Mouse (Mus musculus) gonadal fat pad, adult 2 months (tissue): ENCODE results near the gene Trio. TPM values are rescaled to one million over a fixed set of nuclear protein-coding genes. Genes with fewer than 3 reads are reported as not detected.

Experiments
- DNase-seq: peaks from one replicate; pipeline ENCODE4 v3.0.0-alpha.2; 2012; ENCODE audit warnings: low read depth
- polyA plus RNA-seq: library from polyadenylated mRNA; depleted of rRNA; stranded (reverse); fragments of >200 nt; gene quantifications from 2 replicates; pipeline ENCODE4 v1.2.3, GENCODE M21; 2012

The Trio gene
- polyA plus RNA-seq, 1 experiment, result 50.8 TPM

DNA sequence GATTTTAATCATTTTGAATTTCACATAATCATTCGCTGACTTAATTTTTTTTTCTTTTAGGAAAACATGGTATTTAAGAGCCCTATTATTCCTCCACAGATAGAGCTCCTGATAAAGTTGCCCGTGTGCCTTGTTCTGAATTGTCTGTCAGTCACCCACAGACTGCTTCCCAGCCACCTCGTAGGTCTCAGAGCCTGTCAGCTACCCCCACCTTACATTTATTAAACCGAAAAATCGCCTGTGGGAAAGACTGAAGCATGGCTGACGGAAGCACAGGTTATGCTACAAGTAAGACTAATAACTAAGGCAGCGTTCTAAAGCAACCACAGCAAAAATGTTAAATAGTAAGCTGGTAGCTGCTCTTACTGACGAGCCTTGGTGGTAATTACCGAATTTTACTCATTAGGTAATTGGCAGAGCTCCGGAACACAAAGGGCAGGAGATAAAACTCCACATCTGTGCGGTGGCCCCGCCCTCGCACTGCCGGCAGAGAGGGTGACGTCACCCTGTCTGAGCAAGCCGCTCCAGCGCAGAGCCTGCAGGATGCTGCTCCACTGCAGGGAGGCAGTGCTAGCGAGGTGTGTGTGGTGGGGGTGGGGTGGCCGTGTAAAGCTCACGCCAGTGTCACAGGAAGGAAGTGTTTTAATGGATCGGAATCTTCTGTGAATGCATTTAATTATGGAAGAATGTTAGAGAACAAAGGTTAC is 102.2 kb downstream of the Trio start:
- no peak for DNase-seq

DNA sequence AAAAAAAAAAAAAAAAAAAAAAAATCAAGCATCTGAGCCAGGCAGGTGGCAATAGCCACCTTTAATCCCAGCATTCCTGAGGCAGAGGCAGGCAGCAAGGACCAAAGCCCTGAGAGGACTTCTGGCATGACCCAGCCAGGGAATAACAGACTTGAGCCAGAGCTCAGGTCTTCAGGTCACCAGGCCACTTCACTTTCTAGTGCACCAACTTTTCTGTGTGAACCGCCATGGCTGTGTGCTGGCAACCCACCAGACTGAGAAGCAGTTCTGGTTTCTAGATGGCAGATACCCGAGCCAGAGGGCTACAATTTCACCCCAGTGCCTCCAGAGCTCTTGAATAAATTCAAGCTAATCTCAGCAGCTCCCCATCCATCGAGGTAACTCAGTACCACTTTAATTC is 104.9 kb downstream of the Trio start:
- no peak for DNase-seq

GRCm38 (mm10) chr15:27919540-27919939 is 106.1 kb downstream of the Trio start:
- no peak for DNase-seq

DNA sequence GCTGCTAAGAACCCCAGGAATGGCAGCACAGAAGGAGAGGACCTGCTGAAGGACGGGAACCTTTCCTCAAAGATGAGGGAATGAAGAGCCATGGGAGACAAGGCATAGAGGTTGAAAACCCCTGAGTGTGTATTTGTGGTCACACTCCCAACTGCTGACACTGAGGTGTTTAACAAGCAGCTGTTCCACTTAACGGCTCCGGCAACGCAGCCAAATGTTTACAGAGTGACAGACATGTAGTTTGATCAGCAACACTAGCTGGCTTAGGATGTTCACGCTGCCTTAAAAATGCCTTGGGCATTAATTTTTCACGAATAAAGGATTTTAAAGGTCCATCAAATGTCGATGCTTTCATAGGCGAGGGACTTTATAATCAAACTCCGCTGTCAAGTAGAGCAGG is 106.8 kb downstream of the Trio start:
- DNase-seq, result no peak

DNA sequence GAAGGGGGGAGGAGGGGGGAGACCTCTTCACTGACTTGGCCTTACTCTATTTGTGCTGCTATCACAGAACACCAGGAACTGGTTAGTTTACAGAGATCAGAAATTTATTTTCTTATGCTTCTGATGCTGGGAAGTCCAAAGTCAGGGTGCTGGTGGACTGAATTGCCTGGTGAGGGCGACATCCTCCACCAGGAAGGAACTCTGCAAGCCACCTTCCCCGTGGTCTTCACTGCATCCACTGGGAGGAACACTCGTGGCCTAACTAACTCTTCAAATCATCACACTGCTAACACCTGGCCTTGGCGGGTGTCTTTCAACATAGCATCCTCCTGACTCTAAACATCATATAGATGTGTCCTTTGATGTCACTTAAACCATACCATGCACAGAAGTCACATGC is 109.4 kb downstream of the Trio start:
- DNase-seq, result no peak

GRCm38 (mm10) chr15:27913013-27913412 is 112.6 kb downstream of the Trio start:
- DNase-seq, result no peak

GRCm38 (mm10) chr15:27911196-27911595 is 114.5 kb downstream of the Trio start:
- no peak for DNase-seq

DNA sequence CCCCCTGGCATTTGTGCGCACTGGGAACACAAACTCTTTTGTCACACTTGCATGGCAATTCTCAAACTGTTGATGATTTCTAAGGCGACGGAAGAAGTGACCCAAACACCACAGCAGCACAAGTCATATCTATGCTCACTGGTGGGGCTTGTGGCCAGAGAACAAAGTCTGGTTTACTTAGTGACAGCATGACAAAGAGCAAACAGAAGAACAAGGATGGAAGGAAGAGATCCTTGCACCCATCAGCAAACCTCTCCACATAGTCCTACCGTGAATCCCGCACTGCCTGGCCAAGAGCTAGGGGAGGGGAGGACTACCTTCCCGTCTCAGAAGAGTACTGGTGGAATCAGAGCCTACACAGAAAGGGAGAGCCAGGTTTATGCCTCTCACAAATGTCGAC is 115.5 kb downstream of the Trio start:
- no peak for DNase-seq

DNA sequence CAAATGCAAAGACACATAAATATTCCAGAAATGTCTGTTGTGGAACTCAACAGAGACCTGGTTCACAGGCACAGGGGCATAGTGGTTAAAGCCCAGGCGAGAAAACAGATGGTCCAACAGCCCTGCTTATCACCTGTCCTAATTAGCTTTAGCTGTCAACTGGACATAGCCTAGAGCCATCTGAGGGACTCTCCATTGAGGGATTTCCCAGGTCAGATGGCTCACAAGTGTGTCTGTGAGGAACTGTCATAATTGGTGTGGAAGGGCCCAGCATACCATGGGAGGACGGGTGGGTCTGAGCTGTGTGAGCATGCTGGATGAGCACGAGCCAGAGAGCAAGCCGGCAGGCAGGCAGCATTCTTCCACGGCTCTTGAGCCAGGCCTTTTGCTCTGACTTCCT is 118.0 kb downstream of the Trio start:
- DNase-seq, result no peak

DNA sequence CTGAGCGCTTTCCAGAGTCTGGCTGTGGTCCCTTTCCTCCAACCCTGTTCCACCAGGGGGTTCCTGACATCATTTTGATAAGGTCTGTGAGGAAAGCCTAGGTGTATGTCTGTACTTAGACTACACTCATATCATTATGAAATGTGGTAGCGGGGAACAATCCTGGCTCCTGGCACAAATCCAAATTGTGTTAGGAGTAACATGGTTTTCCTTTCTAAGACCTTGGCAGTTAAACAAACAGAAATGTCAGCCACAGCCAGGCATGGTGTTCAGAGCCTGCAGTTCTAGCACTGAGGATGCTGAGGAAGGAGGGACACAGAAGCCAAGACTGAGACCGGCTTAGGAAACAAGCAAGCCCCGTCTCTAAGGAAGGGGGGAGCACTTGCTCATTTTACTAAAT is 119.2 kb downstream of the Trio start:
- DNase-seq, result no peak

DNA sequence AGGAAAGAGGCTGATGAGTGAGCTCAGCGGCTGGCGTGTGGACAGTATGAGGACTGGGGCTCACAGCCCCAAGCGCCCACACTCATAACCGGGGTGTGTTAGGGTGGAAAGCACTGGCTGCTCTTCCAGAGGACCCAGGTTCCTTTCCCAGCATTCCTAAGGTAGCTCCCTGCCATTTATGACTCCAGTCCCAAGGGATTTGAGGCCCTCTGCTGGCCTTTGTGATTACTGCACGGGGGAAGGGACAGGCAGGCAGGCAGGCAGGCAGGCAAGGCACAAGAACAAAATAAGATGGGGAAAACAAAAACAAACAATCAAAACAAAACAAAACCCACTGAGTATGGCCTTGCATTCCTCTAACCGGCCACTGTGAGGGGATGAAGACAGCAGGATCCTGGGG is 120.3 kb downstream of the Trio start:
- no peak for DNase-seq

DNA sequence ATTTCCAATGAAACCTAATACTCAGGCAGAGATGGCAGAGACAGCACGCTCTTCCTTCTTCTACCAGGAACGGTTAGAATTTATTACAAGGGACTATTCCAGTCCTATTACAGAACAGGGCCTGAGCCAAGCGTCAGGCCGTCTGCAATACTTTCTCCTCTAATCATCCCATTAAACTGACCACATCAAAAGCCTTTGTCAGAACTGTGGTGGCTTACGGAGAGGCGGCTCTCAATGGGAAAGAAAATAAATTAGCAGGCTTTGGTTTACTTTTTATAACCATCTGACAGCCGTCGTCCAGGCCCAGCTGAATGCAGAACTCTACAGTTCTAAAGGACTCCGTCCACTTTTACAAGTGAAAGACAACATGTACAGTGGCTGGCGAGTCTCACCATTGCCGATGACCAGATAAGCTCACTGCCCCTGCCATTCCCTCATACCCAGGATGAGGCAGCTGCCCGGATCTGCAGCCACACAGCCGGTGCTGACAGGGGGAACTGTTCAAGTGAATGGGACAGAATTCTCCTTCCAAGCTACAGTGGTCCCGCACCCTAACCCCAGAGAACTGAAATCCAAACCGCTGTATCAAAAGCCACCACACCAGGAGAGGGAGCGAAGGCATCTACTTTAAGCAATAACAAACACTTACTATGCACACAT is 121.2 kb downstream of the Trio start:
- DNase-seq, result no peak

GRCm38 (mm10) chr15:27901200-27901599 is 124.4 kb downstream of the Trio start:
- DNase-seq, result no peak

DNA sequence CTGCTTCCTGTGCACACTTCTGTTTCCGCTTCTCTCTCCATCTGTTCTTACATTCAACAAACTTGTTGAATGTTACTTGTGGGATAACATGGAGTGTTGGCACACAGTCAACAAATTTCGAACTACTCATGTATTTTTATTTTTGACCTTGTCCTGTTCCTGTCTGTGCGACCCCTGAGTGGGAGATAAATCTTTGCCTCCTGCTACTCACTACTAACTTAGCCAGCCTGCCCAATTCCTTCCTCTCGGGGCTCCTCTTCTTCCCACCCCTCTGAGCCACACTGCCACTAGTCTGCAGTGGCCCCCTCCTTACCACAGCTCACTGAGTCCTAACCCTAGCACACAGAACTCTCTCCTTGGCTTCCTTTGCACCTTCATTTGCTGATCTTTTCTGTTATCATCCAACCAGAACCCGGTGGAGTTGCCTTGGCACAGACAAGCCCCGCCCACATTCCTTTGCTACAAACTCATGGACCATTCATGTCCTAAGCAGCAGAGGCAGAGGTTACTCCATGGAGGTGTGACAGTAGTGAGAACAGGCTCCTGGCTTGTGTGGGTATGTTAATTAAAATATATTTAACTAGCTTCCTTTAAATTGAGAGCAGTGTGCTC is 126.7 kb downstream of the Trio start:
- DNase-seq, result no peak

- DNase-seq, result no peak
Measured at GRCm38 (mm10) chr15:27894112-27894511, 131.5 kb downstream of the Trio start.

DNA sequence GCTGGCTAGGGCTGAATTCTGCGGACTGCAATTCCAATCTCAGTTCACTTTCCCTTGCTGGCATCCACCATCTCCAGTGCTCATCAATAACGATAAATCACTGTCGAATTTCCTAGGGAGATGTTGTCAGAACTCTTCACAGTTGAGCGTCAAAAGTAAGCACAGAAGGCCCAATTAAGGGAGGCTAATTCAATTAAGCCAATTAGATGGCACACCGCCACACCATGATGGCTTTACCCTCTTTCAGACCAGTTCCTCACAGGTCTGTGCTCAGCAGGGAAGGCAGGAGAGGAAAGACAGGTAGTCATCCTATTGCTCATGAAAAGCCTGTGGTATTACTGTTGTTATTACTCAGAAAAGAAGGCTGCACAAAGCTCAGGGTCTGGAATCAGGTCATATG is 133.6 kb downstream of the Trio start:
- no peak for DNase-seq

- DNase-seq, result no peak
Measured at GRCm38 (mm10) chr15:27890666-27891065, 135.0 kb downstream of the Trio start.

DNA sequence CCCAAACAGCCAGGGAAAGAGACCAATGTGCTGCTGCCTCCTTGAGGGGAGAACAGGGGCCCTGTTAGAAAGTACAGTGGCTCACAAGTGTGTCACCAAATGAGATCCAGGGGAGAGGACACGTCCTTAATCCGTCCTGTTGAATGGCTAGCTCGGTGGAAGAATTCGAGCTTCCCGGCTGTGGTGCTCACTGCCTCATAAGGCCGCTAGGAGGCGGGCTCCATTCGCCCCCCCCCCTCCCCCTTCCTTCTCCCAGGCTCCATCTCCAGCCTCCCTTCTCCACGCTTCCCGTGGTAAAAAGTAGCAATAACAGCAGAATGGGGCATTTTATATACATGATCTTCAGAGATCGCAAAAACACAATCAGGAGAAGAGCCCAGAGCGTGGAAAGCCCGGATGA is 137.5 kb downstream of the Trio start:
- no peak for DNase-seq

- DNase-seq, result no peak
Measured at GRCm38 (mm10) chr15:27886992-27887391, 138.7 kb downstream of the Trio start.

DNA sequence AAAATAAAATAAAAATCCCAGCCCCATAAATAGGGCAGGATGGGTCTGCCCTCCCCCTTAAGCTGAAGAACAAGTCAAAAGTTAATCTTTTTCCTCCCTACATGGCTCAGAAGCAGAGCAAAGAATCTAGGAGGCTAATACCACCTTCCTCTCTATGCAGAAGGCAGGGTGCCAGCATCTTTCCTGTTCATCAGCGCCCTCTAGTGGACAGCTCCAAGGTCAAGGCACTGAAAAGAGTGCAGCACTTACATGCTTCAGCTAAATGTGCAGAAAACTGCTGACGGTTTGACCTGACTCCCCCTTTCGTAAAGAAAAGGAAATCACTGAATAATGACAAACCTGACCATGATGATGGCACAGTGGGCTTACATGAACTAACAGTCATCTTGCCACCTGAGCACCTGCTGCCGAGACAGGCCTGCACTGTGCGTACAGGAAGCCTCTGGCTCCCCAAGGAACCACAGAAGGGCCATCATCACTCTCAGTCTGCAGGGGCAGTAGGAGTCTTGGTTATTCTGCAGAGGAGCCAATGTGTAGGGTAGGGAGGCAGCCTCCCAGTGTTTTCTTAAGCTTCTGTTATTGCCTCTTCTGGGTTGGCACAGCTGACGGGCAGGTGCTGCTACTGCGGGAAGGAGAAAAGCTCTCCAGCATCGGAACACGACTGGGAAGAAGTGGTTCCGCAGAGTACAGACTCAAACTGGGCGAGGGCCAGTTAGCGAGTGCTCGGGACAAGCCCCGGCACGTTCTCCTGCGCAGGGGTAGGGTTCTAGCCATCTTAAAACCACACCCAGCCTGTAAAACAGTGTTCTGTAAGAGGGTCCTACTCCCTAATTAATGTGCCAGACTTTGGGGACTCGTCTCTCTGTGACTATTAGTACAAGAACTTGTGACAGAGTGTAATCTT is 141.0 kb downstream of the Trio start:
- no peak for DNase-seq

DNA sequence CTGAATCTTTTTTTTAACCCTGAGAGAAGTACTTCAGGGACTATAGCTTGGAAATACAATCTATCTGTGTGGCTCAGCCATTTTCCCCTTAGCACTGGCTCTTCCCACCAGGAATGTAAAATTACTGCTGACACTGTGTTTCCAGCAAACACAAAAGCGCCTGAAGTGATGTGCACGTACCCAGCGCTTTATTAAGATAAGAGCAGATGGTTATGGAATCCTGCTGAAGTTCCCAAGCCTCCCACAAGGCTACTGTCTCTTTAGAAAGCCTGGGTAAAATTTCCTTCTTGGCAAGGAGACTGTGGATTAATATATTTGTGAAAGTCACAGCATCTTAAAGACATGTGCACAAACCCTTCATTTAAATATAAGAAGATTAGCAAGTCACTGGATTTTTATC is 141.8 kb downstream of the Trio start:
- no peak for DNase-seq

DNA sequence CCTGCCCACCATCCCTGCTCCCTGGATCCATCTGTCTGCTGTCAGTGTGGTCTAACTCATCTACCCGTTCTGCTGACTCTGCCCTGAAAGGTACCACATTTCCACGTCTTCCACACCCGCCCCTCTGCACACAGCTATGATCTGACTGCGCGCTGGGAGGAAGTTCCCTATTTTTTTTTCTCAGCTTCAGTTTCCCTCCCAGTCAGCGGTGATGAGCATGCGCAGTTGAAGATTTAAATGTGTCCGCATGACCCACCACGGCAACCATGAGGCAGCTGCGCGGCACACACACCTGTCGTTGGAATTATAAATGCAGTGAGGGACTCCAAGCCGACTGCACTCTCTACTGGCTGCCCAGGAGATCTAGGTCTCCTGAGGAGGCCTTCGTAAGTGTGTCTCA is 142.8 kb downstream of the Trio start:
- no peak for DNase-seq
